Mouse (Mus musculus): ENCODE measurements at regions not wholly inside any gene's neighbourhood (a gene's known extent, or its start where the extent isn't known, plus 50 kb on each side); places are given as distances from the start of the nearest gene placed in this dataset.
"Not testable (repeated sequence)": the region's sequence is repeated elsewhere in the genome, so short reads cannot be mapped to it uniquely, and the experiment has no call there.

- no peak for TF ChIP-seq CTCF (IDR thresholded peaks at IDR 0.05; ENCODE audit: low read depth)
- no peak overlapping the region for H3K4me3 ChIP-seq (ENCODE audit: low read depth, low read length)
- WGBS: 77% methylated on average over 3 of the region's 3 CpGs
- no peaks in the 10 kb centered on the region for H3K36me3 ChIP-seq (ENCODE audit: insufficient read depth)
- H3K9ac ChIP-seq: no peak overlapping the region
- H3K27me3 ChIP-seq (ENCODE audit: insufficient read depth, low read length): no peaks in the 10 kb centered on the region
- H3K4me1 ChIP-seq (ENCODE audit: insufficient read depth): no peaks in the 10 kb centered on the region
- H3K9me3 ChIP-seq (ENCODE audit: low read depth, low read length): peaks cover 4% of the 10 kb centered on the region; the same call in 1 of the 2 replicates
- DNase-seq (no peak), ATAC-seq (ENCODE audit: insufficient read depth) (no peak)
- H3K4me2 ChIP-seq: no peak overlapping the region
- no peak overlapping the region for H3K27ac ChIP-seq (ENCODE audit: low read depth)
Measured at GRCm38 (mm10) chr11:20390622-20391021, 58.1 kb upstream of the Slc1a4 start.

GRCm38 (mm10) chr11:20393302-20393701 is 60.8 kb upstream of the Slc1a4 start:
- 89% methylated on average over 3 of the region's 3 CpGs for WGBS
- H3K27ac ChIP-seq (ENCODE audit: low read depth); H3K27me3 ChIP-seq (ENCODE audit: insufficient read depth, low read length); H3K4me1 ChIP-seq (ENCODE audit: insufficient read depth); ATAC-seq (ENCODE audit: insufficient read depth); H3K4me3 ChIP-seq (ENCODE audit: low read depth, low read length); H3K36me3 ChIP-seq (ENCODE audit: insufficient read depth); DNase-seq; H3K9ac ChIP-seq; H3K9me3 ChIP-seq (ENCODE audit: low read depth, low read length); H3K4me2 ChIP-seq: not testable (repeated sequence)

GRCm38 (mm10) chr11:20393807-20394206 is 61.3 kb upstream of the Slc1a4 start:
- 90% methylated on average over 3 of the region's 3 CpGs for WGBS
- ATAC-seq (ENCODE audit: insufficient read depth): not testable (repeated sequence)

GRCm38 (mm10) chr11:20395848-20396203 is 63.3 kb upstream of the Slc1a4 start:
- no peak overlapping the region for H3K9ac ChIP-seq
- ATAC-seq (ENCODE audit: insufficient read depth) (no peak), DNase-seq (no peak)
- H3K27me3 ChIP-seq (ENCODE audit: insufficient read depth, low read length): no peaks in the 10 kb centered on the region
- 0 out of 2 replicates have a peak overlapping the region, but pooled peaks have one; percentile 27 for H3K4me2 ChIP-seq
- no peak overlapping the region for H3K4me3 ChIP-seq (ENCODE audit: low read depth, low read length)
- H3K9me3 ChIP-seq (ENCODE audit: low read depth, low read length): peaks cover 4% of the 10 kb centered on the region; the same call in 1 of the 2 replicates
- 66% methylated on average over 7 of the region's 7 CpGs for WGBS
- H3K4me1 ChIP-seq (ENCODE audit: insufficient read depth): no peaks in the 10 kb centered on the region
- no peak for TF ChIP-seq CTCF (IDR thresholded peaks at IDR 0.05; ENCODE audit: low read depth)
- peak overlapping the region; percentile 86 for H3K27ac ChIP-seq (ENCODE audit: low read depth)
- H3K36me3 ChIP-seq (ENCODE audit: insufficient read depth): no peaks in the 10 kb centered on the region

More at GRCm38 (mm10) chr11:20393807-20394206, 61.3 kb upstream of the Slc1a4 start:
- not testable (repeated sequence) for H3K4me2 ChIP-seq; H3K4me1 ChIP-seq (ENCODE audit: insufficient read depth); H3K9me3 ChIP-seq (ENCODE audit: low read depth, low read length); H3K27ac ChIP-seq (ENCODE audit: low read depth); DNase-seq; H3K36me3 ChIP-seq (ENCODE audit: insufficient read depth); H3K27me3 ChIP-seq (ENCODE audit: insufficient read depth, low read length); H3K9ac ChIP-seq; H3K4me3 ChIP-seq (ENCODE audit: low read depth, low read length)

GRCm38 (mm10) chr11:20396204-20396848 is 63.8 kb upstream of the Slc1a4 start:
- H3K27me3 ChIP-seq (ENCODE audit: insufficient read depth, low read length): no peaks in the 10 kb centered on the region
- H3K9me3 ChIP-seq (ENCODE audit: low read depth, low read length): peaks cover 2% of the 10 kb centered on the region; the same call in 1 of the 2 replicates
- H3K4me2 ChIP-seq: 0 out of 2 replicates have a peak overlapping the region, but pooled peaks have one; percentile 27
- no peaks in the 10 kb centered on the region for H3K36me3 ChIP-seq (ENCODE audit: insufficient read depth)
- ATAC-seq (ENCODE audit: insufficient read depth) (peak; percentile 91), DNase-seq (peak; percentile 73)
- H3K27ac ChIP-seq (ENCODE audit: low read depth): peak overlapping the region; percentile 86
- no peak overlapping the region for H3K4me3 ChIP-seq (ENCODE audit: low read depth, low read length)
- TF ChIP-seq CTCF (IDR thresholded peaks at IDR 0.05; ENCODE audit: low read depth): no peak
- 52% methylated on average over 11 of the region's 11 CpGs for WGBS
- no peak overlapping the region for H3K9ac ChIP-seq
- no peaks in the 10 kb centered on the region for H3K4me1 ChIP-seq (ENCODE audit: insufficient read depth)

- H3K9ac ChIP-seq: no peak overlapping the region
- WGBS: 46% methylated on average over 3 of the region's 3 CpGs
- peak overlapping the region; percentile 86 for H3K27ac ChIP-seq (ENCODE audit: low read depth)
- no peaks in the 10 kb centered on the region for H3K9me3 ChIP-seq (ENCODE audit: low read depth, low read length)
- DNase-seq: peak; percentile 29
- H3K4me2 ChIP-seq: no peak overlapping the region
- no peak overlapping the region for H3K4me3 ChIP-seq (ENCODE audit: low read depth, low read length)
- no peak for TF ChIP-seq CTCF (IDR thresholded peaks at IDR 0.05; ENCODE audit: low read depth)
- no peaks in the 10 kb centered on the region for H3K27me3 ChIP-seq (ENCODE audit: insufficient read depth, low read length)
- ATAC-seq (ENCODE audit: insufficient read depth): no peak
- H3K36me3 ChIP-seq (ENCODE audit: insufficient read depth): no peaks in the 10 kb centered on the region
- no peaks in the 10 kb centered on the region for H3K4me1 ChIP-seq (ENCODE audit: insufficient read depth)
Measured at GRCm38 (mm10) chr11:20396884-20397283, 64.4 kb upstream of the Slc1a4 start.

- Histone ChIP-seq H3K27ac (ENCODE audit: low read depth) (peak overlapping the region; percentile 63), H3K27me3 (ENCODE audit: insufficient read depth, low read length) (no peaks in the 10 kb centered on the region), H3K9me3 (ENCODE audit: low read depth, low read length) (no peaks in the 10 kb centered on the region), H3K4me2 (peak overlapping the region; percentile 62), H3K36me3 (ENCODE audit: insufficient read depth) (no peaks in the 10 kb centered on the region), H3K4me3 (ENCODE audit: low read depth, low read length) (peak overlapping the region; percentile 20), H3K9ac (peak overlapping the region; percentile 9; the same call in 1 of the 2 replicates), H3K4me1 (ENCODE audit: insufficient read depth) (no peaks in the 10 kb centered on the region)
- DNase-seq (peak; percentile 96), ATAC-seq (ENCODE audit: insufficient read depth) (peak; percentile 81)
- peak; percentile 93 for TF ChIP-seq CTCF (IDR thresholded peaks at IDR 0.05; ENCODE audit: low read depth)
- WGBS: 8% methylated on average over 32 of the region's 32 CpGs
Measured at GRCm38 (mm10) chr11:20400302-20401234, 68.1 kb upstream of the Slc1a4 start.
